Mouse (Mus musculus): ENCODE measurements around the gene Il22ra1.
"Not testable (repeated sequence)": the region's sequence is repeated elsewhere in the genome, so short reads cannot be mapped to it uniquely, and the experiment has no call there.

Gene Il22ra1

GRCm38 (mm10) chr4:135727817-135728216, at the start of gene Il22ra1:
Il22ra1 (plus strand) TSS chr4:135728172.
- no peak for DNase-seq

- no peak for DNase-seq
These were observed 48.7 kb upstream of the Il22ra1 start for GRCm38 (mm10) chr4:135679316-135679715.

GRCm38 (mm10) chr4:135681789-135682188, 46.2 kb upstream of the Il22ra1 start:
- no peak for DNase-seq

GRCm38 (mm10) chr4:135683553-135683952, 44.4 kb upstream of the Il22ra1 start:
- peak; percentile 65 for DNase-seq

- DNase-seq, result peak; percentile 69
These were observed 43.2 kb upstream of the Il22ra1 start for GRCm38 (mm10) chr4:135684731-135685130.

- peak; percentile 69 for DNase-seq
These were observed 41.9 kb upstream of the Il22ra1 start, which contains the start of gene Ifnlr1 for GRCm38 (mm10) chr4:135685906-135686567. Ifnlr1 (plus strand) TSS chr4:135686287.

- peak; percentile 23 for DNase-seq
These were observed 41.4 kb upstream of the Il22ra1 start for GRCm38 (mm10) chr4:135686568-135686953.

GRCm38 (mm10) chr4:135689797-135690196, 38.2 kb upstream of the Il22ra1 start:
- no peak for DNase-seq

- no peak for DNase-seq
These were observed 37.7 kb upstream of the Il22ra1 start for GRCm38 (mm10) chr4:135690241-135690640.

- no peak for DNase-seq
These were observed 35.1 kb upstream of the Il22ra1 start for GRCm38 (mm10) chr4:135692916-135693315.

- DNase-seq, result no peak
These were observed 29.5 kb upstream of the Il22ra1 start for GRCm38 (mm10) chr4:135698498-135698897.

GRCm38 (mm10) chr4:135703497-135703896, 24.5 kb upstream of the Il22ra1 start:
- DNase-seq, result no peak

- DNase-seq, result no peak
These were observed 24.0 kb upstream of the Il22ra1 start for GRCm38 (mm10) chr4:135704016-135704415.

- no peak for DNase-seq
These were observed 21.9 kb upstream of the Il22ra1 start for GRCm38 (mm10) chr4:135706045-135706444.

GRCm38 (mm10) chr4:135709072-135709564, 18.9 kb upstream of the Il22ra1 start:
- DNase-seq, result peak; percentile 82

- DNase-seq, result no peak
These were observed 18.4 kb upstream of the Il22ra1 start for GRCm38 (mm10) chr4:135709621-135710020.

GRCm38 (mm10) chr4:135710392-135710791, 17.6 kb upstream of the Il22ra1 start:
- no peak for DNase-seq

- no peak for DNase-seq
These were observed 13.2 kb upstream of the Il22ra1 start for GRCm38 (mm10) chr4:135714776-135715175.

GRCm38 (mm10) chr4:135716438-135716837, 11.5 kb upstream of the Il22ra1 start:
- DNase-seq, result not testable (repeated sequence)

- no peak for DNase-seq
These were observed 5.3 kb upstream of the Il22ra1 start for GRCm38 (mm10) chr4:135722540-135723290.

- no peak for DNase-seq
These were observed 1.6 kb upstream of the Il22ra1 start for GRCm38 (mm10) chr4:135726416-135726815.

GRCm38 (mm10) chr4:135730204-135730603, 2.2 kb downstream of the Il22ra1 start:
- DNase-seq, result no peak

- no peak for DNase-seq
These were observed 3.0 kb downstream of the Il22ra1 start for GRCm38 (mm10) chr4:135730951-135731350.

GRCm38 (mm10) chr4:135733901-135734300, 5.9 kb downstream of the Il22ra1 start:
- no peak for DNase-seq
